Mouse (Mus musculus) midbrain, embryonic 15.5 days (tissue): ENCODE results near the gene Helz2. TPM values are rescaled to one million over a fixed set of nuclear protein-coding genes. Genes with fewer than 3 reads are reported as not detected.
"Not testable (repeated sequence)": the region's sequence is repeated elsewhere in the genome, so short reads cannot be mapped to it uniquely, and the experiment has no call there.

Source experiments
- ATAC-seq: fragments of 200-750 bp; cut with Nextera tagmentation; replicated peaks from 2 replicates; pipeline ENCODE4 v1.8.0; 2017; ENCODE audit warnings: moderate TSS enrichment
- H3K27ac ChIP-seq: fragments of 300-500 bp; sonication (generic); 2 replicates; pipeline ENCODE4 v1.5.1; 2015; ENCODE audit warnings: mild to moderate bottlenecking, inconsistent platforms
- H3K27me3 ChIP-seq: fragments of 300-500 bp; sonication (generic); replicated peaks from 2 replicates; pipeline ENCODE4 v1.6.1; 2015; ENCODE audit warnings: inconsistent platforms
- H3K36me3 ChIP-seq: fragments of 300-500 bp; sonication (generic); replicated peaks from 2 replicates; pipeline ENCODE4 v1.6.1; 2015; ENCODE audit warnings: inconsistent platforms
- H3K4me1 ChIP-seq: fragments of 300-500 bp; sonication (generic); 2 replicates; pipeline ENCODE4 v1.6.1; 2015; ENCODE audit warnings: inconsistent platforms
- H3K4me2 ChIP-seq: fragments of 300-500 bp; sonication (generic); 2 replicates; pipeline ENCODE4 v1.6.1; 2015; ENCODE audit warnings: inconsistent platforms, mild to moderate bottlenecking, moderate library complexity
- H3K4me3 ChIP-seq: fragments of 300-500 bp; sonication (generic); 2 replicates; pipeline ENCODE4 v1.5.1; 2015; ENCODE audit warnings: mild to moderate bottlenecking, inconsistent platforms
- H3K9ac ChIP-seq: fragments of 300-500 bp; sonication (generic); 2 replicates; pipeline ENCODE4 v1.6.1; 2015; ENCODE audit warnings: mild to moderate bottlenecking, inconsistent platforms
- H3K9me3 ChIP-seq: fragments of 300-500 bp; sonication (generic); 2 replicates; pipeline ENCODE4 v1.6.1; 2016; ENCODE audit warnings: inconsistent platforms
- WGBS: fragments of 180-500 bp; shearing (Covaris S2); methylation state at CpG from one replicate; pipeline ENCODE4 v1.1.7; 2015; ENCODE audit warnings: mixed read lengths; 5-methylcytosine and 5-hydroxymethylcytosine counted together
- polyA plus RNA-seq: library from polyadenylated mRNA; unstranded; fragments of >200 nt; fragmentation: Nextera tagmentation; extraction: Ambion mirVana; gene quantifications from 2 replicates; pipeline ENCODE4 v1.2.1, GENCODE M21; 2015

Helz2 gene
- 0.40 and 0.66 TPM in 2 replicates for polyA plus RNA-seq

DNA sequence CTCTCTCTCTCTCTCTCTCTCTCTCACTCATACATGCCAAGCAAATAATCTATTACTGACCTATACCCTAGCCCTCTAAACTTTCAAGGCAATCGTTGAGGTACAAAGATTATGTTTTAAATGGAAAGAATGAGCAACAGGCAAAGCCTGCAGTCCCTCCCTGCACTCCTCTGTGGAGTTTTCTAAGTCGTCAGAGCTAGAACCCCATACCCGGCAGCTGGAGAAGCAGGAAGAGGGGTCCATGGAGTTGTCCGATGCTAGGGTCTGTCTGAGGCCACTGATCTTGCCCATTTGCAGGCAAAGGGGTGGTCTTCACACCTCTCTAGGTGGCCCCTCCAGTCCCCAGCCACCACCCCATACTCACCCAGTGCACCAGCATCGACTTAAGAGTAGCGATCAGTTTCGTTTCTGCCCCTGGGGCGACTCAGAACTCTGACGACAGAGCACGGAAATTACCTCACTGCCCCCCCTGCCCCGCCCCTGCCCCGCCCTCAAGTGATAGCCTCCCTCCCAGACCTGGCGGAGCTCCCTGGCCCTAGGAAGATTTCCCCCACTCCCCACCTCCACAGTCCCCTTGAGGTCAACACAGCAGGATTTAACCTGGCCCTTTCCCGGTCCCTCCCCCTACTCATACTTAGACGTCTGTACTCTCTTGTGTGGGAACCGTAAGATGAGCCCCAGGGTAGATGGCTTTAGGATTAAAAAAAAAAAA is at the start of gene Helz2:
TSS of gene Helz2 (minus strand) at position 426 of the 712 bp plus-strand sequence.
- no peak within 1 kb of the TSS for H3K4me3 ChIP-seq
- H3K4me1 ChIP-seq, result no peaks in the 10 kb centered on the region
- H3K4me2 ChIP-seq, result peak within 1 kb of the TSS; percentile 36
- H3K36me3 ChIP-seq, result no peaks in the 10 kb centered on the region
- no peak within 1 kb of the TSS for H3K9ac ChIP-seq
- no peak within 1 kb of the TSS for H3K27ac ChIP-seq
- H3K27me3 ChIP-seq, result no peaks in the 10 kb centered on the region
- ATAC-seq, result no peak
- H3K9me3 ChIP-seq, result no peaks in the 10 kb centered on the region
- 15% methylated on average over 16 of the region's 16 CpGs for WGBS

DNA sequence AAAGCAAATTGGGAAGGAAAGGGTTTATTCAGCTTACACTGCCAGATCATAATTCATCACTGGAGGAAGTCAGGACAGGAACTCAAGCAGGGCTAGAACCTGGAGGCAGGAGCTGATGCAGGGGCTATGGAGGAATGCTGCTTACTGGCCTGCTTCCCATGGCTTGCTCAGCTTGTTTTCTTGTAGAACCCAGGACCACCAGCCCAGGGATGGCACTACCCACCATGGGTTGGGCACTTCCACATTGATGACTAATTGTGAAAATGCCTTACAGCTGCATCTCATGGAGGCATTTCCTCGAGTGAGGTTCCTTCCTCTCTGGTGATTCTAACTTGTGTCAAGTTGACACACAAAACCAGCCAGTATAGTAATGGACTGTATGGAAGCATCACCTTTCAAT is 49.1 kb upstream of the Helz2 start:
- Histone ChIP-seq H3K9me3 (no peaks in the 10 kb centered on the region), H3K4me3 (no peak overlapping the region), H3K27me3 (no peaks in the 10 kb centered on the region), H3K4me2 (no peak overlapping the region), H3K36me3 (no peaks in the 10 kb centered on the region), H3K4me1 (peaks cover 24% of the 10 kb centered on the region), H3K9ac (no peak overlapping the region), H3K27ac (no peak overlapping the region)
- 94% methylated on average over 1 of the region's 1 CpGs for WGBS
- no peak for ATAC-seq

DNA sequence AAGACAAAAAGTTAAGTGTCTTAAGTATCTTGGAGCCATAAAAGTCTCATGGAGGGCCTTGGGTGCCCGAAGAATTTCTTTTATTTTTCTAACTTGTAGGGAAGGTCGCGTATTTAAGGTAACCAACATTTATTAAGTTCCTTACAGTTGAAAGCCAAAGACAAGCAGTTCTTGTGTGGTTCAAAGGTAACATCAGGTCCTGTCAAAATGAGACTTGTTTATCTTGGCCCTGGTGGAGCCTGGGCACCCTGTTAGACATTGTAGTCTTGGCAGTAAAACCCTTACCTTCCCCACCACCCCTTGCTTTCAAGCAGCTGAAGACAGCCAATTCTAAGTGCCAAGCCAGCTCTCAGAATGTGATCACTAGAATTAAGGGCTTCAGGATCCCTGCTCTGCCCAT is 46.9 kb upstream of the Helz2 start:
- Histone ChIP-seq H3K4me2 (peak overlapping the region; percentile 51), H3K27me3 (no peaks in the 10 kb centered on the region), H3K27ac (no peak overlapping the region), H3K9ac (no peak overlapping the region; the same call in 1 of the 2 replicates), H3K4me1 (peaks cover 24% of the 10 kb centered on the region), H3K4me3 (peak overlapping the region; percentile 79), H3K36me3 (no peaks in the 10 kb centered on the region), H3K9me3 (no peaks in the 10 kb centered on the region)
- WGBS, result 90% methylated on average over 3 of the region's 3 CpGs
- ATAC-seq, result no peak

DNA sequence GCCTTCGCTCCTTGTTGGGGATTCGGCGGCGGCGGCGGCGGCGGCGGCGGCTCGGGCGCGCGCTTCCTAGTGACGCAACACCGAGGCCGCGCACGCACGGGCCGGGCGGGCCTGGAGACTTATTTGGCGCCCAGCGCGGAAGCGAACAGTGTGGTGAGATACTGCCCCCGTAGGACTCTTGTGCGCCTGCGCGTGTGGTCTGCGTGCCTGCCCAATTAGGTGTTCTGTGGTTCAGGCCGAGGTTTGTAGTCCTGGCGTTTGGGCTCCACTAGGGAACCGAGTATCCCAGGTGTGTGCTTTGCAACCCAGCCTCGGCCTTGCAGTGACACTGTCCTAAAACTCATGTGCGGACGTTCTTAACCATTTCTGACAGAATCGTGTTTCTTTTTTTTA is 46.1 kb upstream of the Helz2 start, which contains the start of gene Gmeb2:
TSS of gene Gmeb2 (minus strand) at position 78 of the 393 bp plus-strand sequence.
- not testable (repeated sequence) for H3K36me3 ChIP-seq, H3K9me3 ChIP-seq, H3K27me3 ChIP-seq
- Histone ChIP-seq H3K4me3 (peak within 1 kb of the TSS; percentile 79), H3K4me1 (peaks cover 24% of the 10 kb centered on the region), H3K9ac (peak within 1 kb of the TSS; percentile 92), H3K4me2 (peak within 1 kb of the TSS; percentile 61), H3K27ac (peak within 1 kb of the TSS; percentile 98)
- ATAC-seq, result peak; percentile 96
- 3% methylated on average over 32 of the region's 38 CpGs for WGBS

DNA sequence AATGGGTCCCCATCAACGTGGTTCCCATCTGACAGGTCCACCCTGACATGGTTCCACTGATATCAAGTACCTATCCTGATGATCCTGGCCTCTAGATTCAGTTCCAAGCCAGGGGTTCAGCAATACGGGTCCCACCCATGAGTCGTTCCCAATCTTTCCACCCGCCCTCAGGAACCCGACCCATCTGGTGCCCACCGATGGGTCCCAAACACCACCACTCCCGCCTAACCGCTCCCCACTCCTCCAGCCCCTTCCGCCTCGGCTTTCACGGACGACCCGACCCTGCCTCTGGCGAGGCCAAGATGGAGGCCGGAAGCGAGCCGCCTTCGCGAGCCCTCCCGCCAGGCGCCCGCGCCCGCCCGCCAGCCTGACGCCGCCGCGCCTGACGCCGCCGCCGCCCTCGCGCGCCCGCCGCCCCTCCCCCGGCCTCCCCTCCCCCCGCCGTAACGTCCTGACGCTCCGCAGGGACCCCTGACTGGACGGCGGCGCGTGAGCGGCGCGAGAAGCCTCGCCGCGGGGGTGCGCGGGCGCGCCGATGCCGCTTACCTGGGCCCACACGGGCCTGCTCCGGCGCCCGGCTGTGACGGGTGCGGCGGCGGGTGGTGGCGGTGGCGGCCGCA is 45.6 kb upstream of the Helz2 start:
- Histone ChIP-seq H3K9ac (peak overlapping the region; percentile 92), H3K4me3 (peak overlapping the region; percentile 79), H3K4me2 (peak overlapping the region; percentile 61), H3K9me3 (no peaks in the 10 kb centered on the region), H3K4me1 (peaks cover 24% of the 10 kb centered on the region), H3K27me3 (no peaks in the 10 kb centered on the region), H3K36me3 (no peaks in the 10 kb centered on the region; the same call in 1 of the 2 replicates), H3K27ac (peak overlapping the region; percentile 98)
- peak; percentile 86 for ATAC-seq
- under 1% methylated on average over 35 of the region's 71 CpGs for WGBS

DNA sequence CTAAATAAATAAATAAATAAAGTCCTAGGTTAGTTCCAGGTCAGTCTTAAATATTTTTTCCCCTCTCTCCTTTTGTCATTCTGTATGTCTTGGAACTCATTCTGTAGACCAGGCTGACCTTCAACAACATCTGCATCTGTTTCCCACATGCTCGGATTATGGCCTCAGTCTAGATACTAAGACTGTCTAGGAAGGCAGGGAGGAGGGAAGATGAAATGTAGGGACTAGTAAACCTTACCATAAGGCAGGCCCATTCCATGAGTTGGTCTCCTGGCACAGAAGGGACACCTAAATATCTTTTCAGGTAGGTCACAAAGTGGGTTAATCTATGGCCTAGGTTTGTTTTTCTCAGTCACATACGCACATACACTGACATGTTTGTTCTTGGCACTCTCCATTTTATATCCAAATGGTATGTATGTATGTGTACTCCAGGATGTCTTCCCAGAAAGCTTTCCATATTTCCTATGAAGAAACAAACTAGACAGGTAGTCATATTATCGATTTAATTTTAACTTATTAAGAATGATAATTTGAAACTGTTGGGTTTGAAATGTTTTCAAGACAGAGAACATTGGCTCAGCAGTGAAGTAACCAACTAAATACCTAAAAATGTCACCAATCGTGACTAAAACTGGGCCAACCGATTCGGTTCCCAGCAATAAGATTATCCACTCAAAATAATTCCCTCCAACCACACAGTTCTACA is 45.0 kb upstream of the Helz2 start:
- H3K36me3 ChIP-seq, result no peaks in the 10 kb centered on the region; the same call in 1 of the 2 replicates
- H3K27ac ChIP-seq, result peak overlapping the region; percentile 98
- peak overlapping the region; percentile 79 for H3K4me3 ChIP-seq
- 57% methylated on average over 6 of the region's 6 CpGs for WGBS
- ATAC-seq, result no peak
- no peaks in the 10 kb centered on the region for H3K27me3 ChIP-seq
- H3K9ac ChIP-seq, result peak overlapping the region; percentile 92
- peaks cover 24% of the 10 kb centered on the region for H3K4me1 ChIP-seq
- peak overlapping the region; percentile 61 for H3K4me2 ChIP-seq
- H3K9me3 ChIP-seq, result no peaks in the 10 kb centered on the region

DNA sequence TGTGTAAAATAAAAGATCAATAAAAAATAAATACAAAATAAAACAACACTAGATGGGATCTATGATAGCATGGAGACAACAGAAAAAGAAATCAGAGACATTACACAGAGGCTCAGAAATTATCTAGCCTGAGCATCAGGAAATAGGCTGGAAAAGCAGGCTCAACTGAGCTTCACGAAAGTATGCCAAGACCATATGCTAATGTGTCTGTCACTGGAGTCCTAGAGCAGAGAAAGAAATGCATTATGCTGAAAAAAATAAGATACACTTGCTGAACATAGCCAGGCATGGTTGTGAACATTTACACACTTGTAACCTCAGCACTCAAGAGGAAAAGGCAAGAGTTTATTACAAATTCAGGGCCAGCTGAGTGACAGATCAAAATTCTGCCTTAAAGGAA is 38.1 kb upstream of the Helz2 start:
- no peak for ATAC-seq
- Histone ChIP-seq H3K36me3 (peaks cover 3% of the 10 kb centered on the region; the same call in 1 of the 2 replicates), H3K4me2 (no peak overlapping the region), H3K9me3 (no peaks in the 10 kb centered on the region), H3K27ac (no peak overlapping the region), H3K4me3 (no peak overlapping the region), H3K4me1 (no peaks in the 10 kb centered on the region), H3K9ac (no peak overlapping the region), H3K27me3 (no peaks in the 10 kb centered on the region)
- 64% methylated on average over 1 of the region's 1 CpGs for WGBS

DNA sequence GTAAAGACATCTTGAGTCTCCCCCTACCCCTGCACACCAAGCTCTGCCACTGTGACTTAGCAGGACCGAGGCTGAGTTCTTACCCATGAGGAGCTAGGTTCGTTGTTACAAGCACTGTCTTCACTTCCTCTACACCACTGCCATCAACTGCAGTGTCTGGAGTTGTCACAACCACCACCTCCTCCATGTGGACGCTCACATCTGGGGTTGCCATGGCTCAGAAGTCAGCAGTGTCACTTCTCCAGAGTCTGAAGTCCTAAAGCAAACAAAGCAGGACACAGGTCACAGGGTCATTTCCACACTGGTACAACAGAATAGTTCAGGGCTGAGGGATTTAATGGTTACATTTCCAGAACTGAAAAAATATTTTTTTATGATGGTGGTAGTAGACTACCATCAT is 36.0 kb upstream of the Helz2 start:
- Histone ChIP-seq H3K9me3 (no peaks in the 10 kb centered on the region), H3K4me1 (no peaks in the 10 kb centered on the region), H3K4me2 (no peak overlapping the region), H3K27me3 (no peaks in the 10 kb centered on the region), H3K36me3 (peaks cover 10% of the 10 kb centered on the region; the same call in 1 of the 2 replicates), H3K27ac (no peak overlapping the region), H3K9ac (no peak overlapping the region), H3K4me3 (no peak overlapping the region)
- 88% methylated on average over 3 of the region's 3 CpGs for WGBS
- ATAC-seq, result no peak

DNA sequence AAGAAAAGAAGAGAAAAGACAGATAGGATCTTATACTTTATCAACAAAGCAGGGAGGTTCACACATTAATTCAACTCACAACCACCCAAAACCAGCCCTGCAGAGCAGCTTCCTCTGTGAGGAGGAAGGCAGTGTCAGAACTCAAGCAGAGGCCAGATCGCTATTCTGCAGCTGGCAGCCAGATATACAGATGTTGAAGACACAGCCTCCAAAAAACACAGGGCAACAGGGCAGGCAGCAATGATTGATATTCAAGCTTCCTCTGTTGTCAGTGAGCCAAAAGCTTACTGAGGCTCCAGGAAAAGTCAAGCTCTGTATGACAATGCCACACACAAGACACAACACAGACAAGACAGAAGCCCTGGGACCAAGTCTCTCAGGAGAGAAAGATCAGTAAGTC is 34.9 kb upstream of the Helz2 start:
- Histone ChIP-seq H3K36me3 (peaks cover 10% of the 10 kb centered on the region; the same call in 1 of the 2 replicates), H3K4me3 (no peak overlapping the region), H3K27me3 (no peaks in the 10 kb centered on the region), H3K4me2 (no peak overlapping the region), H3K4me1 (no peaks in the 10 kb centered on the region), H3K9me3 (no peaks in the 10 kb centered on the region), H3K9ac (no peak overlapping the region), H3K27ac (no peak overlapping the region)
- 90% methylated on average over 1 of the region's 1 CpGs for WGBS
- ATAC-seq, result no peak

DNA sequence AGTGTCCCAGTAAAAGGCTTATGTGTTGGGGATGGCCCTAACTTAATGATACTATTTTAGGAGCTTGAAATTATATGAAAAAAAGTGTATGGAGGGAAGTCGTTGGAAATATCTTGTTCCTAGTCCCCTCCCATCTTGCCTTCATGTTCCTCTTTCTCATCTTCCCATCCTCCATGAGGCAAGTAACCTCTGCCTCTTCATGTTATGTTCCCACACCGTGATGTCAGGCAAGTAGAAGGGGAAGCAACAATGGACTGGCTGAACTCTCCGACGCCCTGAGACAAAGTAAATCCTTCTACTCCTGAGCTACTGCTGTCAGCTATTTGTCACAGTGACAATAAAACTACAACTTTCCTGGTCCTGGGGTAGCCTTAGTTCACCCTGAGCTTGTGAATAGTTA is 32.8 kb upstream of the Helz2 start:
- WGBS, result 81% methylated on average over 4 of the region's 4 CpGs
- Histone ChIP-seq H3K4me1 (no peaks in the 10 kb centered on the region), H3K27ac (no peak overlapping the region), H3K36me3 (peaks cover 23% of the 10 kb centered on the region; the same call in 1 of the 2 replicates), H3K4me2 (no peak overlapping the region), H3K4me3 (no peak overlapping the region), H3K9me3 (no peaks in the 10 kb centered on the region), H3K9ac (no peak overlapping the region), H3K27me3 (no peaks in the 10 kb centered on the region)
- no peak for ATAC-seq

DNA sequence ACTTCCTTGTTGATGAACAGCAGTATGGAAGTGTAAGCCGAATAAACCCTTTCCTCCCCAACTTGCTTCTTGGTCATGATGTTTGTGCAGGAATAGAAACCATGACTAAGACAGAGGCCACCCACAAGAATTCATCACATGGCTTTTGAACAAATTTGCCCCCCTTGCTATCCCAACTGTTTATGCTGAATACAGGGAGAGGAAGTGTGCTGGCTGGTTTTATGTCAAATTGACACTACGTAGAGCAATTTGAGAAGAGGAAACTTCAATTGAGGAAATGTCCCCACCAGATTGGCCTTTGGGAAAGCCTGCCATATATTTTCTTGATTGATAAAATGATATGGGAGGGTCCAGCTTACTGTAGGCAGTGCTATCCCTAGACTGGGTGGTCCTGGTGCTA is 32.0 kb upstream of the Helz2 start:
- H3K9ac ChIP-seq, result no peak overlapping the region
- H3K4me1 ChIP-seq, result no peaks in the 10 kb centered on the region
- H3K4me3 ChIP-seq, result no peak overlapping the region
- H3K36me3 ChIP-seq, result peaks cover 28% of the 10 kb centered on the region; the same call in 1 of the 2 replicates
- ATAC-seq, result no peak
- H3K9me3 ChIP-seq, result no peaks in the 10 kb centered on the region
- H3K4me2 ChIP-seq, result no peak overlapping the region
- WGBS, result 93% methylated on average over 2 of the region's 2 CpGs
- no peak overlapping the region for H3K27ac ChIP-seq
- no peaks in the 10 kb centered on the region for H3K27me3 ChIP-seq

DNA sequence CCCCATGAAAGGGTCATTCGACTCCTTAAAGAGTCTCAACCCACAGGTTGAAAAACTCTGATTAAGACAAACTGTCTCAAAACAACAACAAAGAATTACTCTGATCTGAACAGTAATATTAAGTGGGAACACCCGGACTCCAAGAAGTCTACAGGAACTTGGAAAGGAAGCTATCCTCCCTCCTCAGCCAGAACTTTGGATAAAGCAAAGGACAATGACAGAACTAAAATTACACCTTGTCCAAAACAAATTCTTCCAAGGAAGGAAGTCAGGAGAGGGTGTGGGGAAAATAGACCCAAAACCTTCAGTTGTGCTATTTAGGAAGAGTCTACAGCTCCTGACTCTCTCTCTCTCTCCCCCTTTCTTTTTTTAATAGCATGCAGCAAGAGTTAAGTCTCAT is 30.3 kb upstream of the Helz2 start:
- Histone ChIP-seq H3K4me1 (no peaks in the 10 kb centered on the region), H3K9ac (no peak overlapping the region), H3K27me3 (no peaks in the 10 kb centered on the region), H3K27ac (no peak overlapping the region), H3K9me3 (no peaks in the 10 kb centered on the region), H3K4me3 (no peak overlapping the region), H3K36me3 (peaks cover 31% of the 10 kb centered on the region; the same call in 1 of the 2 replicates), H3K4me2 (no peak overlapping the region)
- whole genome bisulfite sequencing, result 93% methylated on average over 2 of the region's 2 CpGs
- ATAC-seq, result no peak
